Mouse (Mus musculus) lung, postnatal 0 days (tissue): ENCODE results near the gene Guca2b.

ENCODE experiments used
- CTCF ChIP-seq: IDR thresholded peaks from 2 replicates; pipeline ENCODE4 v1.5.1; 2016; ENCODE audit warnings: antibody characterized with exemption, mild to moderate bottlenecking
- EP300 ChIP-seq: IDR thresholded peaks from 2 replicates; pipeline ENCODE4 v1.6.1; 2016; ENCODE audit warnings: antibody characterized with exemption, mild to moderate bottlenecking, control low read depth

GRCm38 (mm10) chr4:119701269-119701954, 42.7 kb upstream of the Guca2b start:
- TF ChIP-seq CTCF (no peak), EP300 (no peak)
